Mouse (Mus musculus) kidney, embryonic 14.5 days (tissue): ENCODE measurements at regions not wholly inside any gene's neighbourhood (a gene's known extent, or its start where the extent isn't known, plus 50 kb on each side); places are given as distances from the start of the nearest gene placed in this dataset.
A peak's percentile ranks its signal among the peaks of the same experiment; 100 is the strongest.

Experiments used
- ATAC-seq: fragments of 200-750 bp; cut with Nextera tagmentation; 2 replicates; pipeline ENCODE4 v1.8.0; 2017; ENCODE audit warnings: moderate number of reproducible peaks, mild to moderate bottlenecking, moderate TSS enrichment, moderate library complexity; ENCODE audit not compliant: low FRiP score, low TSS enrichment
- H3K27ac ChIP-seq: fragments of 300-500 bp; sonication (generic); 2 replicates; pipeline ENCODE4 v1.5.1; 2014; ENCODE audit warnings: low read depth, mild to moderate bottlenecking, low read length, moderate library complexity, mixed read lengths
- H3K27me3 ChIP-seq: fragments of 300-500 bp; sonication (generic); 2 replicates; pipeline ENCODE4 v1.6.1; 2014; ENCODE audit warnings: mild to moderate bottlenecking, low read length; ENCODE audit not compliant: control insufficient read depth, insufficient read depth
- H3K36me3 ChIP-seq: fragments of 300-500 bp; sonication (generic); 2 replicates; pipeline ENCODE4 v1.6.1; 2014; ENCODE audit warnings: low read length, mixed read lengths; ENCODE audit not compliant: control insufficient read depth, insufficient read depth
- H3K4me1 ChIP-seq: fragments of 300-500 bp; sonication (generic); 2 replicates; pipeline ENCODE4 v1.6.1; 2014; ENCODE audit warnings: low read length, mixed read lengths; ENCODE audit not compliant: control insufficient read depth, insufficient read depth
- H3K4me2 ChIP-seq: fragments of 300-500 bp; sonication (generic); replicated peaks from 2 replicates; pipeline ENCODE4 v1.6.1; 2014; ENCODE audit warnings: low read depth, mild to moderate bottlenecking, low read length
- H3K4me3 ChIP-seq: fragments of 300-500 bp; sonication (generic); 2 replicates; pipeline ENCODE4 v1.5.1; 2014; ENCODE audit warnings: mild to moderate bottlenecking, low read length
- H3K9ac ChIP-seq: fragments of 300-500 bp; sonication (generic); 2 replicates; pipeline ENCODE4 v1.6.1; 2014; ENCODE audit warnings: low read depth, mild to moderate bottlenecking, low read length, moderate library complexity
- H3K9me3 ChIP-seq: fragments of 300-500 bp; sonication (generic); 2 replicates; pipeline ENCODE4 v1.6.1; 2016; ENCODE audit warnings: low read length; ENCODE audit not compliant: control insufficient read depth
- WGBS: fragments of 180-500 bp; shearing (Covaris S2); extraction: QIAGEN DNeasy Blood & Tissue Kit; methylation state at CpG from one replicate; pipeline ENCODE4 v1.1.7; 2014; 5-methylcytosine and 5-hydroxymethylcytosine counted together

DNA sequence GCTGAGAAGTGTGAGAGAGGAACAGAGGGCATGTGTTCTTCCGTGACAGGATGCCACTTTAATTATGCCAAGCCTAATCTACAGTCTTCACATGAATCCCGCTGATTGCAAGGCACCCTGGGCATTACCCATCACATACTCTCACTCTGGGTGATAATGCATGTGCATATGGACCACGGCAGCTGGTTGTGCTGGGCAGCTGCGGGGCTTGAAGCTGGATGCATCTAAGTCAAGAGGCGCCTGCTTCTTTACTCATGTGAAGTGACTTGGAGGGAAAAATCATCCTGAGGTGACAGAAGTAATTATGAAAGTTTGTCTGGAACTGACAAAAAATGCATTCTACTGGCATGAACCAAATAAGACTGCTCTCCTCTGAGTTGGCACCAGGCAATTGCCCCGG, 311.2 kb downstream of the Icos start:
- no peak overlapping the region for H3K9ac ChIP-seq
- no peaks in the 10 kb centered on the region for H3K4me1 ChIP-seq
- H3K4me2 ChIP-seq: no peak overlapping the region
- no peaks in the 10 kb centered on the region for H3K27me3 ChIP-seq
- H3K27ac ChIP-seq: no peak overlapping the region
- 90% methylated on average over 6 of the region's 6 CpGs for WGBS
- no peak overlapping the region for H3K4me3 ChIP-seq
- no peak for ATAC-seq
- H3K36me3 ChIP-seq: no peaks in the 10 kb centered on the region
- 0 out of 2 replicates have a peak, but pooled peaks cover 3% of the 10 kb centered on the region for H3K9me3 ChIP-seq

DNA sequence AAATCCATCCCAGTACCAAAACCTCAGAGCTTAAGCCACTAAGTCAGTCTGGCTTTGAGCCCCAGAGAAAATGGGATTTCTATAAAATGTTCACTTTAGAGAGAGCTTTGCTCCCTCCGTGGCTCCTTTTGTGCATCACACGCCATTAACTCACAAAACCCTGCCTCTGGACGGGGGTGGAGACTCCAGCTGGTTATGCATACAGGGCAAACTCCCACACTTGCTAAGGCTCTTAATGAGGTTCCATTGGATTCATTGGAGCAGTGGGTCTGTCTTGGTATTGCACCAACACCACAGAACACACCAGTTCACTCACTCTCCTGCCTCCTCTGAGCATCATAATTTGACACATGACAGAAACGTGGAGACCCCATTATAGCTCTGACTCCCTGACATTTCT, 311.8 kb downstream of the Icos start:
- WGBS: 45% methylated on average over 4 of the region's 4 CpGs
- no peaks in the 10 kb centered on the region for H3K4me1 ChIP-seq
- H3K9ac ChIP-seq: no peak overlapping the region
- H3K9me3 ChIP-seq: 0 out of 2 replicates have a peak, but pooled peaks cover 3% of the 10 kb centered on the region
- H3K36me3 ChIP-seq: no peaks in the 10 kb centered on the region
- no peak overlapping the region for H3K27ac ChIP-seq
- no peak overlapping the region for H3K4me2 ChIP-seq
- H3K27me3 ChIP-seq: no peaks in the 10 kb centered on the region
- ATAC-seq: no peak
- H3K4me3 ChIP-seq: no peak overlapping the region

DNA sequence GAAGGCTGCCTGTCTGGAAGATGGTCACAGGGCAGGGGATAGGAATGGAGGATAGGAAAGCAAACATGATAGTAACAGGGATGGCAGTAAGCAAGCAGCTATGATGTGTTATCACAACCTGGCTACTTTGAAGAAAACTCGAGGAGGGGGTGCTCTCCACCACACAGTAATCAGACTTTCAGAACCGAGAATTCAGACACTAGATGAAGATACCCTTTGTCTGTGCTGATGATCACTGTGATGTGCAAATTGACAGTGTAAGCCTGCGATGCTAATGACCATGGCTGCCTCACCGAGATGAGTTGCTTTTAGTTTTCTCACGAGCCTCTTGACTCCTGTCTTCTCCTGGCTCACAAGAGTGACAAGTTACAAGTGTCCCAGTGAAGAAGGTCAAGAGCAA, 315.4 kb downstream of the Icos start:
- 52% methylated on average over 5 of the region's 5 CpGs for WGBS
- Histone ChIP-seq H3K36me3 (no peaks in the 10 kb centered on the region), H3K27ac (no peak overlapping the region), H3K4me3 (no peak overlapping the region), H3K4me1 (no peaks in the 10 kb centered on the region), H3K4me2 (no peak overlapping the region), H3K9me3 (0 out of 2 replicates have a peak, but pooled peaks cover 3% of the 10 kb centered on the region), H3K27me3 (no peaks in the 10 kb centered on the region), H3K9ac (no peak overlapping the region)
- no peak for ATAC-seq

- Histone ChIP-seq H3K4me3 (no peak overlapping the region), H3K9me3 (0 out of 2 replicates have a peak, but pooled peaks cover 3% of the 10 kb centered on the region), H3K4me2 (no peak overlapping the region), H3K4me1 (no peaks in the 10 kb centered on the region), H3K27ac (no peak overlapping the region), H3K27me3 (no peaks in the 10 kb centered on the region), H3K9ac (no peak overlapping the region), H3K36me3 (no peaks in the 10 kb centered on the region)
- WGBS: 63% methylated on average over 3 of the region's 3 CpGs
- ATAC-seq: no peak
These were observed 317.5 kb downstream of the Icos start for GRCm38 (mm10) chr1:61295219-61295618.

DNA sequence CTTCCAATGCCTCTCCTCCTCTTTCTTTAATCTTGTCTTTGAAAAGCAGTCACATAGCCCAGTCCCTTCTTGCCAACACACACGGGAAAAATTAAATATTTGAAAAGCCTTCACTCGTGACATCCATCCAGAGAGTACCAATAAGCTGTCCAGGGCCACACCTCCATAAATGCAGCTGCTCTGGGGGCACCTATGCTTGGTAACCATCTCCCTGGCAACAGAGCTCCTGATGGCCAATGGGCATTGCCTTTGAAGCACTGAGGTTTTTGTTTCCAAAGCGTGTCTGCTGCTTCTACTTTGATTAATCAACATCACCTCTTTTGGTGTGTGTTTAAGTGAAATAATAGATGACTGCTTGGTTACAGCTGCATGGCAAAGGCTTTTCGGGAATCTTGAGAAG, 319.1 kb downstream of the Icos start:
- 71% methylated on average over 4 of the region's 4 CpGs for WGBS
- H3K4me1 ChIP-seq: 0 out of 2 replicates have a peak, but pooled peaks cover 5% of the 10 kb centered on the region
- no peaks in the 10 kb centered on the region for H3K36me3 ChIP-seq

DNA sequence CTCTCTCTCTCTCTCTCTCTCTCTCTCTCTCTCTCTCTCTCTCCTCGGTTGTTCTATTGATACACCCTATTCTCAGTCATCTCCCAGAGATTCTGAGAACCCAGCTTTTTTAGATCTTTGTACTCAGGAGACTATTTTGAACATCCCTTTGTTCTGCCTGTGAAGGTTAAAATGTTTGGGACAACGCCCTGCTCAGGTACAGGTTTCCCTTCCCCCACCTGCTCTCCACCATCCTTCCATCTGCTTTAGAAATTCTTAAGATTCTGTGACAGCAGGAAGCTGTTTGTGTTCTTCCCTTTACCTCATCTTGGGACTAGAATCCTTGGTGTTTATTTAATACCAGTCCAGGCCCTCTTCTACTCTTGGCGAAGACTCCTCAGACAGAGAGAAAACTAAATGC, 319.6 kb downstream of the Icos start:
- Histone ChIP-seq H3K27ac (no peak overlapping the region), H3K4me1 (0 out of 2 replicates have a peak, but pooled peaks cover 5% of the 10 kb centered on the region), H3K9ac (no peak overlapping the region), H3K36me3 (no peaks in the 10 kb centered on the region), H3K4me3 (no peak overlapping the region), H3K9me3 (no peaks in the 10 kb centered on the region), H3K27me3 (no peaks in the 10 kb centered on the region), H3K4me2 (no peak overlapping the region)
- no peak for ATAC-seq
- WGBS: 85% methylated on average over 3 of the region's 3 CpGs

More for the DNA sequence above, 319.1 kb downstream of the Icos start:
- Histone ChIP-seq H3K9ac (no peak overlapping the region), H3K27ac (no peak overlapping the region), H3K27me3 (no peaks in the 10 kb centered on the region), H3K4me2 (no peak overlapping the region), H3K4me3 (no peak overlapping the region), H3K9me3 (0 out of 2 replicates have a peak, but pooled peaks cover 3% of the 10 kb centered on the region)
- no peak for ATAC-seq

DNA sequence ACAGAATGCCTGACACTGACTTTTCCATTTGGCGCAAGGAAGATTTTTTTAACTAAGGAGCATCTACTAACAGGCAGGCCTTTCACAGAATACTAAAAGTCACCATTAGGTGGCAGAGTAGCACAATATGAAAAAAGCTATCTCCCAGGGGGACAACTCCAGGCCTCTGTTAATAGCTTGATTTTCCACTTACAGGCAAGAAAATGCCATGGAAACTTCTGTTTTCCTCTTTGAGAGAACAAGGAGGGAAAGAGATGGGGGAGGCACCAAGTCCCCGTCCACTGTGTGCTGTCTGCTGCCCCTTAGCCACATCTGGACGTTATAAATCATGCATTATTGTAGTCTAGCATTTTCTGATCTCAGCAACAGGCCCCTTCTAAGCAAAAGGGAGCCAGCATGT, 320.3 kb downstream of the Icos start:
- no peaks in the 10 kb centered on the region for H3K36me3 ChIP-seq
- H3K27ac ChIP-seq: no peak overlapping the region; the same call in 1 of the 2 replicates
- H3K9ac ChIP-seq: no peak overlapping the region
- H3K4me2 ChIP-seq: no peak overlapping the region
- WGBS: 33% methylated on average over 3 of the region's 3 CpGs
- no peaks in the 10 kb centered on the region for H3K27me3 ChIP-seq
- H3K4me1 ChIP-seq: 0 out of 2 replicates have a peak, but pooled peaks cover 5% of the 10 kb centered on the region
- H3K9me3 ChIP-seq: no peaks in the 10 kb centered on the region
- no peak overlapping the region for H3K4me3 ChIP-seq
- 0 out of 2 replicates have a peak, but pooled peaks have one; percentile 24 for ATAC-seq

DNA sequence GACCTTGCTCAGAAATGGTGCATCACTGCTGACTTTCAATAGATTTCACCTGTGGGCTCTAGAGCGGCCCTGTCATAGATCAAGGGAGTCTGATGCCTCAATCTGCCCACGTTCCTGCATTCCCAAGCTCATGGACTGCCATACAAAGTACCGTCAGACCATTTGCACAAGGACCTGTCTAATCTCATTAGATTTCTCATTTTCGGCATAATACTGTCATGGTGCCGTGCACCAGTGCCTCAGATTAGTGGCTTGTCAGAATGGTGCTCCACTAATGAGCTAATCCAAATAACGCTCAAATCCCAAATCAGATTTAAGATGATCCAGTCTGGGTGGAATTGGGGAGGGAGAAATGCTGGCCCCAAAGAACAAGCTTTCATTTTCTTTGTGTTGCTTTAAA, 321.1 kb downstream of the Icos start:
- Histone ChIP-seq H3K27me3 (no peaks in the 10 kb centered on the region), H3K36me3 (no peaks in the 10 kb centered on the region), H3K4me1 (0 out of 2 replicates have a peak, but pooled peaks cover 5% of the 10 kb centered on the region), H3K9me3 (no peaks in the 10 kb centered on the region), H3K4me3 (no peak overlapping the region), H3K4me2 (no peak overlapping the region), H3K27ac (no peak overlapping the region), H3K9ac (no peak overlapping the region)
- 75% methylated on average over 6 of the region's 6 CpGs for WGBS
- no peak for ATAC-seq

DNA sequence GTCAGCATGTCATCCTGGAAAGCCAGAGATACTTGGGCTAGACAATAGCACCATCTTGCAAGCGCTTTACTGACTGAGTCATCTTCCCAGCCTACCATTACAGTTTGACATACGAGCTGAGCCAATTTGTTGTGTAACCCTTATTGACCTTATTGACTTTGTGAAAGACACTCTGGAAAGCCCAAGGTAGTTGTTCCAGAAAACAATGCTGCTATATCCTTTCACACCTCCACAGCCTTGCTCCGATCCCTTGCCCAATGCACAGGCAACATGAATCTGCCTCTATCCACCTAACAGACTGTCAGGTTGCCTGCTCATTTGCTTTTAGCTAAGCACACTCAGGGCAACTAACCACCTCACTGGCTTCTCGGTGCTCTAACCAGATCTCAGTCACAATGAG, 322.8 kb downstream of the Icos start:
- no peak overlapping the region for H3K27ac ChIP-seq
- H3K9ac ChIP-seq: no peak overlapping the region
- no peak for ATAC-seq
- no peaks in the 10 kb centered on the region for H3K36me3 ChIP-seq
- 0 out of 2 replicates have a peak, but pooled peaks cover 5% of the 10 kb centered on the region for H3K4me1 ChIP-seq
- 52% methylated on average over 4 of the region's 4 CpGs for WGBS
- no peaks in the 10 kb centered on the region for H3K27me3 ChIP-seq
- H3K9me3 ChIP-seq: no peaks in the 10 kb centered on the region
- H3K4me3 ChIP-seq: no peak overlapping the region
- H3K4me2 ChIP-seq: no peak overlapping the region
